Mouse (Mus musculus) liver, embryonic 16.5 days (tissue): Measurements from ENCODE around the gene 1810065E05Rik. TPM values are rescaled to one million over a fixed set of nuclear protein-coding genes. Genes with fewer than 3 reads are reported as not detected.

Experiments used
- ATAC-seq: fragments of 200-750 bp; cut with Nextera tagmentation; 2 replicates; pipeline ENCODE4 v1.8.0; 2017; ENCODE audit warnings: low read depth, mild to moderate bottlenecking, moderate number of reproducible peaks, moderate library complexity
- H3K27ac ChIP-seq: fragments of 300-500 bp; sonication (generic); 2 replicates; pipeline ENCODE4 v1.5.1; 2014; ENCODE audit warnings: mild to moderate bottlenecking, low read length
- H3K27me3 ChIP-seq: fragments of 300-500 bp; sonication (generic); 2 replicates; pipeline ENCODE4 v1.6.1; 2014; ENCODE audit warnings: low read depth, low read length, mixed read lengths; ENCODE audit not compliant: control insufficient read depth, insufficient read depth
- H3K36me3 ChIP-seq: fragments of 300-500 bp; sonication (generic); 2 replicates; pipeline ENCODE4 v1.6.1; 2014; ENCODE audit warnings: mild to moderate bottlenecking; ENCODE audit not compliant: control insufficient read depth, insufficient read depth
- H3K4me1 ChIP-seq: fragments of 300-500 bp; sonication (generic); 2 replicates; pipeline ENCODE4 v1.6.1; 2014; ENCODE audit warnings: low read depth, low read length, mixed read lengths; ENCODE audit not compliant: control insufficient read depth
- H3K4me2 ChIP-seq: fragments of 300-500 bp; sonication (generic); 2 replicates; pipeline ENCODE4 v1.6.1; 2014; ENCODE audit warnings: low read depth, low read length, mixed read lengths
- H3K4me3 ChIP-seq: fragments of 300-500 bp; sonication (generic); 2 replicates; pipeline ENCODE4 v1.5.1; 2014; ENCODE audit warnings: low read depth, mild to moderate bottlenecking, low read length
- H3K9ac ChIP-seq: fragments of 300-500 bp; sonication (generic); 2 replicates; pipeline ENCODE4 v1.6.1; 2014; ENCODE audit warnings: low read depth, low read length
- H3K9me3 ChIP-seq: fragments of 300-500 bp; sonication (generic); replicated peaks from 2 replicates; pipeline ENCODE4 v1.6.1; 2016; ENCODE audit warnings: low read length; ENCODE audit not compliant: control insufficient read depth
- WGBS: fragments of 180-500 bp; shearing (Covaris S2); extraction: QIAGEN DNeasy Blood & Tissue Kit; methylation state at CpG from one replicate; pipeline ENCODE4 v1.1.7; 2014; ENCODE audit not compliant: insufficient replicate concordance; 5-methylcytosine and 5-hydroxymethylcytosine counted together
- polyA plus RNA-seq: library from polyadenylated mRNA; unstranded; fragments of >200 nt; fragmentation: Nextera tagmentation; extraction: Ambion mirVana; gene quantifications from 2 replicates; pipeline ENCODE4 v1.2.1, GENCODE M21; 2015

The 1810065E05Rik gene
- not detected in 2 replicates for polyA plus RNA-seq

GRCm38 (mm10) chr11:58420815-58421214 is at the start of gene 1810065E05Rik:
Gene 1810065E05Rik (plus strand): TSS chr11:58421111.
- ATAC-seq = no peak
- H3K4me1 ChIP-seq = no peaks in the 10 kb centered on the region
- H3K36me3 ChIP-seq = no peaks in the 10 kb centered on the region
- no peaks in the 10 kb centered on the region; the same call in 1 of the 2 replicates for H3K27me3 ChIP-seq
- no peaks in the 10 kb centered on the region for H3K9me3 ChIP-seq
- no peak within 1 kb of the TSS for H3K4me3 ChIP-seq
- WGBS = 43% methylated on average over 1 of the region's 1 CpGs
- H3K4me2 ChIP-seq = no peak within 1 kb of the TSS
- H3K9ac ChIP-seq = no peak within 1 kb of the TSS
- H3K27ac ChIP-seq = no peak within 1 kb of the TSS

- no peak overlapping the region for H3K27ac ChIP-seq
Observed at GRCm38 (mm10) chr11:58377273-58377672, 43.6 kb upstream of the 1810065E05Rik start.

GRCm38 (mm10) chr11:58377686-58378085 is 43.2 kb upstream of the 1810065E05Rik start:
- Histone ChIP-seq H3K9ac (no peak overlapping the region), H3K4me2 (no peak overlapping the region), H3K36me3 (no peaks in the 10 kb centered on the region), H3K4me3 (no peak overlapping the region), H3K9me3 (no peaks in the 10 kb centered on the region), H3K27me3 (no peaks in the 10 kb centered on the region), H3K27ac (no peak overlapping the region), H3K4me1 (no peaks in the 10 kb centered on the region; the same call in 1 of the 2 replicates)
- no peak for ATAC-seq
- 43% methylated on average over 1 of the region's 1 CpGs for WGBS

More at GRCm38 (mm10) chr11:58377273-58377672, 43.6 kb upstream of the 1810065E05Rik start:
- H3K27me3 ChIP-seq = no peaks in the 10 kb centered on the region
- no peak for ATAC-seq
- H3K4me3 ChIP-seq = no peak overlapping the region
- H3K4me2 ChIP-seq = no peak overlapping the region
- H3K4me1 ChIP-seq = no peaks in the 10 kb centered on the region; the same call in 1 of the 2 replicates
- H3K9ac ChIP-seq = no peak overlapping the region
- no peaks in the 10 kb centered on the region for H3K36me3 ChIP-seq
- 66% methylated on average over 2 of the region's 2 CpGs for WGBS
- no peaks in the 10 kb centered on the region for H3K9me3 ChIP-seq

GRCm38 (mm10) chr11:58378763-58379278 is 42.1 kb upstream of the 1810065E05Rik start, which contains the start of gene Lypd8:
Gene Lypd8 (plus strand): TSS chr11:58379043.
- no peak within 1 kb of the TSS for H3K4me3 ChIP-seq

GRCm38 (mm10) chr11:58379516-58379915 is 41.4 kb upstream of the 1810065E05Rik start:
- 68% methylated on average over 1 of the region's 1 CpGs for WGBS
- H3K27me3 ChIP-seq = no peaks in the 10 kb centered on the region
- no peaks in the 10 kb centered on the region for H3K9me3 ChIP-seq
- no peak for ATAC-seq
- H3K36me3 ChIP-seq = no peaks in the 10 kb centered on the region
- H3K4me1 ChIP-seq = no peaks in the 10 kb centered on the region; the same call in 1 of the 2 replicates
- H3K4me3 ChIP-seq = no peak overlapping the region
- no peak overlapping the region for H3K9ac ChIP-seq
- no peak overlapping the region for H3K27ac ChIP-seq
- no peak overlapping the region for H3K4me2 ChIP-seq

More at GRCm38 (mm10) chr11:58378763-58379278, 42.1 kb upstream of the 1810065E05Rik start, which contains the start of gene Lypd8:
- H3K27me3 ChIP-seq = no peaks in the 10 kb centered on the region
- H3K4me2 ChIP-seq = no peak within 1 kb of the TSS
- H3K4me1 ChIP-seq = no peaks in the 10 kb centered on the region; the same call in 1 of the 2 replicates
- H3K9me3 ChIP-seq = no peaks in the 10 kb centered on the region
- no peak within 1 kb of the TSS for H3K27ac ChIP-seq
- WGBS = 65% methylated on average over 3 of the region's 3 CpGs
- no peaks in the 10 kb centered on the region for H3K36me3 ChIP-seq
- H3K9ac ChIP-seq = no peak within 1 kb of the TSS
- ATAC-seq = no peak

GRCm38 (mm10) chr11:58382471-58382870 is 38.4 kb upstream of the 1810065E05Rik start:
- no peak overlapping the region for H3K27ac ChIP-seq
- H3K27me3 ChIP-seq = no peaks in the 10 kb centered on the region
- H3K4me3 ChIP-seq = no peak overlapping the region
- 77% methylated on average over 6 of the region's 6 CpGs for WGBS
- H3K9me3 ChIP-seq = no peaks in the 10 kb centered on the region
- no peaks in the 10 kb centered on the region for H3K36me3 ChIP-seq
- no peak for ATAC-seq
- H3K4me1 ChIP-seq = no peaks in the 10 kb centered on the region; the same call in 1 of the 2 replicates
- no peak overlapping the region for H3K9ac ChIP-seq
- no peak overlapping the region for H3K4me2 ChIP-seq

GRCm38 (mm10) chr11:58399985-58400645 is 20.8 kb upstream of the 1810065E05Rik start:
- Histone ChIP-seq H3K36me3 (no peaks in the 10 kb centered on the region), H3K9me3 (no peaks in the 10 kb centered on the region), H3K27me3 (no peaks in the 10 kb centered on the region; the same call in 1 of the 2 replicates), H3K4me3 (no peak overlapping the region), H3K9ac (no peak overlapping the region), H3K27ac (no peak overlapping the region), H3K4me2 (no peak overlapping the region), H3K4me1 (peaks cover 2% of the 10 kb centered on the region)
- 43% methylated on average over 6 of the region's 6 CpGs for whole genome bisulfite sequencing
- no peak for ATAC-seq

GRCm38 (mm10) chr11:58400655-58401054 is 20.3 kb upstream of the 1810065E05Rik start:
- H3K4me1 ChIP-seq = peaks cover 2% of the 10 kb centered on the region
- WGBS = 52% methylated on average over 5 of the region's 5 CpGs
- no peak for ATAC-seq
- no peak overlapping the region for H3K4me3 ChIP-seq
- no peak overlapping the region for H3K4me2 ChIP-seq
- no peaks in the 10 kb centered on the region for H3K9me3 ChIP-seq
- no peak overlapping the region for H3K27ac ChIP-seq
- H3K27me3 ChIP-seq = no peaks in the 10 kb centered on the region; the same call in 1 of the 2 replicates
- no peaks in the 10 kb centered on the region for H3K36me3 ChIP-seq
- no peak overlapping the region for H3K9ac ChIP-seq

- Histone ChIP-seq H3K4me3 (no peak overlapping the region), H3K27ac (no peak overlapping the region), H3K36me3 (no peaks in the 10 kb centered on the region), H3K4me2 (no peak overlapping the region), H3K9ac (no peak overlapping the region), H3K27me3 (no peaks in the 10 kb centered on the region), H3K4me1 (no peaks in the 10 kb centered on the region), H3K9me3 (no peaks in the 10 kb centered on the region)
- no peak for ATAC-seq
- WGBS = 62% methylated on average over 3 of the region's 3 CpGs
Observed at GRCm38 (mm10) chr11:58408066-58408465, 12.8 kb upstream of the 1810065E05Rik start.
